Mouse (Mus musculus) left cerebral cortex, adult 2 months (tissue): ENCODE data around the gene Olfr1290. TPM values are rescaled to one million over a fixed set of nuclear protein-coding genes. Genes with fewer than 3 reads are reported as not detected.

Experiments
- DNase-seq, 2 experiments: peaks; one replicate each; pipeline ENCODE4 v3.0.0; 2021 to 2022; ENCODE audit warnings: low spot score in 2 of 2, mixed read lengths in 1 of 2; ENCODE audit errors: extremely low spot score in 1 of 2
- H3K27ac ChIP-seq: fragments of 200-600 bp; 2 replicates; pipeline ENCODE4 v1.8.1; 2022
- H3K4me3 ChIP-seq: fragments of 200-600 bp; 2 replicates; pipeline ENCODE4 v1.8.1; 2022
- CTCF ChIP-seq: fragments of 200-600 bp; IDR thresholded peaks from 2 replicates; pipeline ENCODE4 v1.8.1; 2022; ENCODE audit warnings: antibody characterized with exemption, mild to moderate bottlenecking, moderate library complexity
- intact Hi-C: fragments of 180-260 bp; cut with DNase I; formaldehyde crosslinking; loops from one replicate; pipeline ENCODE4 v1.15.1; 2025
- long read RNA-seq, 2 experiments: library from polyadenylated mRNA; stranded (forward); transcript quantifications; one replicate each; pipeline ENCODE4 v2.0.0; 2021; ENCODE audit warnings: borderline mapping rate in 2 of 2
- total RNA-seq, 2 experiments: library from RNA; stranded (reverse); gene quantifications; 2 replicates each; pipeline ENCODE4 v1.2.3; 2021

Olfr1290 gene
- not detected for total RNA-seq
- long read RNA-seq, experiment 1, result 0 reads
- long read RNA-seq, experiment 2, result 0 reads

DNA sequence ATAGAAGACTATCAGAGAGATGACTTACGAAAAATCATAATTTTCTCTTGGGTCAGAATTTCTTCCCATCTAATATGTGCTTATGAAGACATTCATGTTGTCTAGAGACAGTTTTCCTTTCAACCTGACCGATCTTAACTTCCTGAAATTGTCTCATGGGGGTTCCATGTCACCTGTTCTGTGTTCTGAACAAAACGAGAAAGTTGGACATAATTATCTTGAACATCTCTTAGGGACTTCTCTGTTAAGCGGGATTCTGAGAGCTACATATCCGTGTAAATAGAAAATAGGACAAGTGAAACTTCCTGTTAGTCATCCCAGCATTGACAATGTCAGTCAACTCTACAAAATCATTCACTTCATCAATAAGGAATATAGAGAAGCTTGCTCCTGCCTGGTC lies at the start of gene Olfr1290:
Gene Olfr1290 (minus strand): TSS at position 101 of the 400 bp plus-strand sequence.
- Histone ChIP-seq H3K4me3 (no peak within 1 kb of the TSS), H3K27ac (no peak within 1 kb of the TSS)
- intact Hi-C loops, result no loop called here
- no peak for TF ChIP-seq CTCF
- no peak for DNase-seq

DNA sequence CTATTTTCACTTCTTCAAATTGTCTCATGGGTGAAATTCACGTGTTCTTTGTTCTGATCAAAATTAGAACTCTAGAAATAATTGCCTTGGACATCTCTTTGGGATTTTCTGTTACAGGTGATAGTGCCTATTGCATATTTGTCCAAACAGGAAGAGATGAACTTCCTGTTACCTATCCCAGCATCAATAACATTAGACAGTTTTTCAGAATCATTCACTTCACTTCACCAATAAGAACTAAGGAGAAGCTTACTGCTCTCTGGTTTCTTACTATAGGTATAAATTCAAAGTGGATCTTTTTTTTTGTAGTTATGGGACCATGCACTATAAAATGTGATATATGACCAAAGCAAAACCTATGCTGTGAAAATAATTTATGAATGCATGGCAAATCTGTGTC lies 46.6 kb upstream of the Olfr1290 start, which contains the start of gene Olfr1294:
Gene Olfr1294 (minus strand): TSS at position 101 of the 400 bp plus-strand sequence.
- no peak within 1 kb of the TSS for H3K27ac ChIP-seq
- no peak within 1 kb of the TSS for H3K4me3 ChIP-seq
- DNase-seq, result no peak
- intact Hi-C loops, result no loop called here
- no peak for TF ChIP-seq CTCF

DNA sequence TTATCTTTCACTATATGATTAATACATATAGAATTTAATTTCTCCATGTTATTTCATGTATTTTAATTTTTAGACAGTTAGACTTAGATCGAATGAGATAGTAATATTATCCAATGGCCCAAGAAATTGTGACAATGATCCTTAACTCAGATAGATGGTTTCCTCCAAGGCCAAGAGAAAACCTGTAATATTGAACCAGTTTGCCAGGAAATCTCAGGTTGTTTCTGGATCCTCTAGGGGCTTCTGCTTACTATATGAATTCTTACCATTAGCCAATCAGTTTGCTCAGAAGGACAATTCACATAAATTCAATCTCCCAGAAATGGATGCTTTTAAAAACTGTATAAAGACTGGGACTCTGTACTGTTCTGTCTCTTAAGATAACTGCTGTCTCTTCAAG lies 31.3 kb upstream of the Olfr1290 start, which contains the start of gene Olfr1293-ps:
Gene Olfr1293-ps (plus strand): TSS at position 301 of the 400 bp plus-strand sequence.
- H3K27ac ChIP-seq, result no peak within 1 kb of the TSS
- no peak within 1 kb of the TSS for H3K4me3 ChIP-seq
- intact Hi-C loops, result no loop called here
- TF ChIP-seq CTCF, result no peak
- DNase-seq, result no peak

DNA sequence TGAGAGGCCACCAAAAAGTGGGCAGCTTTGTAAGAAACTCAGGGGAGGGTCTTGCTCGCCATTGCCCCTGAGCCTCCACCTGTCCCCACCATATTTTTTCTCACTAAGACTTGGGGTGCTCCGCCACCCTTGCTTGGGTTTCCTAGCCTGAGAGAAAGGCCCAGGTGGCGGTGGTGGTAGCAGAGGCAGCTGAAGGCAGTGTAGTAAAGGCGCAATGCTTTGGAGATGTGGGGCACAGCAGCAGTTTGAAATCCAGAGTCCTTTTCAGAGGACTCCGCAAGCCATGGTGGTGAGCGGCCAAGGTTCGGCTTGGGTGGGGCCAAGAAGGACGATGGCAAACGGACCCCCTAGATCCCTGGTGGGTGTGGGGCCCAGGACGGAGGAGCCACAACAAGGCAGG lies 23.8 kb upstream of the Olfr1290 start:
- TF ChIP-seq CTCF, result no peak
- intact Hi-C loops, result no loop called here
- H3K4me3 ChIP-seq, result no peak overlapping the region
- no peak overlapping the region for H3K27ac ChIP-seq
- no peak for DNase-seq

DNA sequence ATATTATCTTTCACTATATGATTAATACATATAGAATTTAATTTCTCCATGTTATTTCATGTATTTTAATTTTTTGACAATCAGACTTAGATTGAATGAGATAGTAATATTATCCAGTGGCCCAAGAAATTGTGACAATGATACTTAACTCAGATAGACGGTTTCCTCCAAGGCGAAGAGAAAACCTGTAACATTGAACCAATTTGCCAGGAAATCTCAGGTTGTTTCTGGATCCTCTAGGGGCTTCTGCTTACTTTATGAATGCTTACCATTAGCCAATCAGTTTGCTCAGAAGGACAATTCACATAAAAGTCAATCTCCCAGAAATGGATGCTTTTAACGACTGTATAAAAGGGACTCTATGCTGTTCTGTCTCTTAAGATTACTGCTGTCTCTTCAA lies 3.3 kb upstream of the Olfr1290 start, which contains the start of gene Olfr1291-ps1:
Gene Olfr1291-ps1 (plus strand): TSS at position 301 of the 400 bp plus-strand sequence.
- TF ChIP-seq CTCF, result no peak
- no peak within 1 kb of the TSS for H3K4me3 ChIP-seq
- intact Hi-C loops, result no loop called here
- no peak within 1 kb of the TSS for H3K27ac ChIP-seq
- DNase-seq, result no peak

DNA sequence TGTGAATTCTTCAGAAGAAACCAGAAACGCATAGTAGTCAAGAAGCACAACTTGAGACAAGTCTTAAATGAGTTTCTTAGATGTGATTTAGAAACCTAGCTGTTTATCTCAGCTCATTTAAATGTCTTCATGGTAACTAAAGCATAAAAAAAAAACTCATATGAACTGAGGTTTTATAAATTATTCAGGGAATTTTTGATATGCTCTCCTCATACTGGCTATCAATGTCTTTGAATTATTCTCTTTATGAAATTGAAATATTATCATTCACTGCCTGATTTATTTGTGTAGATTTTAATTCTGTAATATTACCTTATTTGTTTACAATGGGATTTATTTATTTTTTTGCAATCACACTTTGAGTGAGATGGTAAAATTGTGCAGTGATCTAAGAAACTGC lies 13.1 kb downstream of the Olfr1290 start, which contains the start of gene Olfr1289:
Gene Olfr1289 (plus strand): TSS at position 301 of the 400 bp plus-strand sequence.
- no peak for TF ChIP-seq CTCF
- intact Hi-C loops, result no loop called here

DNA sequence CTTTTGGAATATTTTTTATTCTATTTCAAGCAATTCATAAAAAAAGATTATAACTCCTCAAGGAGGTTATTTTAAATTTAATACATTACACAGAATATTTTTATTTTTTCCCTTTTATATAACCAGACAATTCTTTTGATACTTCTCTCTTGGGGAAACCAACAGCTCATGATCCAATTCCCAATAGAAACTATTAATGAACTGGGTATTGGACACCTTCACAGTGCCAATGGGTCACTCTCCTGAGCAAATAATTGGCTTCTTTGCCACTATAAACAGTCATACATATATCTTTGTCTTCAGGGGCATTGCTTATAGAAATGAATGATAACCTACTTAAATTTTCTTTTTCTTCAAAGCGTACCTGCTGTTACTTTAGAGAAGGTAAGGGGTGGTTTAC lies 19.8 kb downstream of the Olfr1290 start, which contains the start of gene Olfr1288:
Gene Olfr1288 (plus strand): TSS at position 301 of the 400 bp plus-strand sequence.
- DNase-seq, result no peak
- no peak for TF ChIP-seq CTCF
- no peak within 1 kb of the TSS for H3K4me3 ChIP-seq
- intact Hi-C loops, result no loop called here
- H3K27ac ChIP-seq, result no peak within 1 kb of the TSS

More for the DNA sequence above, 13.1 kb downstream of the Olfr1290 start, which contains the start of gene Olfr1289:
- DNase-seq, result no peak
- Histone ChIP-seq H3K27ac (no peak within 1 kb of the TSS), H3K4me3 (no peak within 1 kb of the TSS)

DNA sequence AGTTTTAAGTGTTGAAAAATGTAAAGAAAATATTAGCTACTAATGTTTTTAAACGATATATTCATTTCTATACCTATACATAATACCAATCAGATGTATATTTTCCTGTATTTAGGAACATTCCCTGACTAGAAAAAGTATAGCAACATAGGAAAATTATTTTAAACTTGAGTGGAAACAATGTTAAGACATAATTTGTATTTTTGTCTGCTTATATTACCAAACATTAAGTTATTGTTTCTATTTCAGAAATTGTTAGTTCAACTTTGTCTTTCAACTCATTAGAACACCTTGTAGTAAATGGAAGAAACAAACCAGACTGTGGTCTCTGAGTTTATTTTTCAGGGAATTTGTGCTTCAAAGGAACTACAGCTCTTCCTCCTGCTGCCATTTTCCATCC lies 44.8 kb downstream of the Olfr1290 start, which contains the start of gene Olfr1287:
Gene Olfr1287 (plus strand): TSS at position 301 of the 400 bp plus-strand sequence.
- intact Hi-C loops, result no loop called here
- H3K27ac ChIP-seq, result no peak within 1 kb of the TSS
- no peak within 1 kb of the TSS for H3K4me3 ChIP-seq
- no peak for TF ChIP-seq CTCF
- DNase-seq, result no peak

Other genes with a start within 250 kb of the Olfr1290 start
- gene Olfr1276, start 239.3 kb downstream of the Olfr1290 start, total RNA-seq, result not detected
- gene Olfr1277, start 219.7 kb downstream of the Olfr1290 start, total RNA-seq, result not detected
- not detected for gene Olfr1278, start 203.7 kb downstream of the Olfr1290 start, total RNA-seq
- not detected for gene Olfr1279, start 193.2 kb downstream of the Olfr1290 start, total RNA-seq
- not detected for gene Olfr1280, start 179.8 kb downstream of the Olfr1290 start, total RNA-seq
- gene Olfr1281, start 167.3 kb downstream of the Olfr1290 start, total RNA-seq, result not detected
- gene Olfr1282, start 157.8 kb downstream of the Olfr1290 start, total RNA-seq, result not detected
- not detected for gene Olfr1283, start 127.0 kb downstream of the Olfr1290 start, total RNA-seq
- not detected for gene Olfr1284, start 118.3 kb downstream of the Olfr1290 start, total RNA-seq
- not detected for gene Olfr1286, start 70.7 kb downstream of the Olfr1290 start, total RNA-seq
- not detected for gene Olfr1287, start 44.7 kb downstream of the Olfr1290 start, total RNA-seq
- gene Olfr1288, start 19.7 kb downstream of the Olfr1290 start, total RNA-seq, result not detected
- not detected for gene Olfr1289, start 13.0 kb downstream of the Olfr1290 start, total RNA-seq
- not detected for gene Olfr1291-ps1, start 3.4 kb upstream of the Olfr1290 start, total RNA-seq
- gene Olfr1293-ps, start 31.4 kb upstream of the Olfr1290 start, total RNA-seq, result not detected
- not detected for gene Olfr1294, start 46.5 kb upstream of the Olfr1290 start, total RNA-seq
- not detected for gene Olfr1295, start 75.9 kb upstream of the Olfr1290 start, total RNA-seq
- gene Olfr1297, start 132.7 kb upstream of the Olfr1290 start, total RNA-seq, result not detected
- gene Olfr1298, start 155.4 kb upstream of the Olfr1290 start, total RNA-seq, result not detected
- not detected for gene Olfr1299, start 167.6 kb upstream of the Olfr1290 start, total RNA-seq